Mouse (Mus musculus) heart, embryonic 16.5 days (tissue): ENCODE data around the gene Gipc1. TPM values are rescaled to one million over a fixed set of nuclear protein-coding genes. Genes with fewer than 3 reads are reported as not detected.

Experiments used
- ATAC-seq: fragments of 200-750 bp; cut with Nextera tagmentation; replicated peaks from 2 replicates; pipeline ENCODE4 v1.8.0; 2017; ENCODE audit warnings: moderate number of reproducible peaks; ENCODE audit not compliant: insufficient read depth, low FRiP score; ENCODE audit errors: extremely low read depth
- H3K27ac ChIP-seq: fragments of 300-500 bp; sonication (generic); 2 replicates; pipeline ENCODE4 v1.5.1; 2014; ENCODE audit warnings: mild to moderate bottlenecking, low read length, control low read depth, moderate library complexity
- H3K27me3 ChIP-seq: fragments of 300-500 bp; sonication (generic); 2 replicates; pipeline ENCODE4 v1.6.1; 2014; ENCODE audit warnings: low read length, mixed read lengths; ENCODE audit not compliant: control insufficient read depth, insufficient read depth
- H3K36me3 ChIP-seq: fragments of 300-500 bp; sonication (generic); 2 replicates; pipeline ENCODE4 v1.6.1; 2014; ENCODE audit not compliant: control insufficient read depth, insufficient read depth
- H3K4me1 ChIP-seq: fragments of 300-500 bp; sonication (generic); 2 replicates; pipeline ENCODE4 v1.6.1; 2014; ENCODE audit warnings: low read length, mixed read lengths; ENCODE audit not compliant: control insufficient read depth, insufficient read depth
- H3K4me2 ChIP-seq: fragments of 300-500 bp; sonication (generic); 2 replicates; pipeline ENCODE4 v1.6.1; 2014; ENCODE audit warnings: low read depth, mild to moderate bottlenecking, control low read depth, low read length
- H3K4me3 ChIP-seq: fragments of 300-500 bp; sonication (generic); 2 replicates; pipeline ENCODE4 v1.5.1; 2014; ENCODE audit warnings: mild to moderate bottlenecking, control low read depth, low read length
- H3K9ac ChIP-seq: fragments of 300-500 bp; sonication (generic); 2 replicates; pipeline ENCODE4 v1.6.1; 2014; ENCODE audit warnings: low read length, control low read depth
- H3K9me3 ChIP-seq: fragments of 300-500 bp; sonication (generic); replicated peaks from 2 replicates; pipeline ENCODE4 v1.6.1; 2016; ENCODE audit warnings: low read length; ENCODE audit not compliant: control insufficient read depth
- WGBS: fragments of 180-500 bp; shearing (Covaris S2); extraction: QIAGEN DNeasy Blood & Tissue Kit; methylation state at CpG from one replicate; pipeline ENCODE4 v1.1.7; 2014; 5-methylcytosine and 5-hydroxymethylcytosine counted together
- polyA plus RNA-seq: library from polyadenylated mRNA; unstranded; fragments of >200 nt; fragmentation: Nextera tagmentation; extraction: Ambion mirVana; gene quantifications from 2 replicates; pipeline ENCODE4 v1.2.1, GENCODE M21; 2015

Gipc1 gene
- polyA plus RNA-seq, 1 experiment from 2014 or later = 135 TPM

GRCm38 (mm10) chr8:83699566-83699965 is 47.1 kb downstream of the Gipc1 start:
- WGBS = 36% methylated on average over 9 of the region's 9 CpGs

GRCm38 (mm10) chr8:83700423-83701085 is 48.1 kb downstream of the Gipc1 start:
- Histone ChIP-seq H3K27ac (peak overlapping the region; percentile 49), H3K4me1 (peaks cover 30% of the 10 kb centered on the region)
- 56% methylated on average over 9 of the region's 9 CpGs for WGBS

More at GRCm38 (mm10) chr8:83699566-83699965, 47.1 kb downstream of the Gipc1 start:
- peak overlapping the region; percentile 90 for H3K4me3 ChIP-seq
- peak overlapping the region; percentile 87 for H3K27ac ChIP-seq
- H3K9ac ChIP-seq = peak overlapping the region; percentile 98
- no peak for ATAC-seq
- peak overlapping the region; percentile 95 for H3K4me2 ChIP-seq
- no peaks in the 10 kb centered on the region for H3K9me3 ChIP-seq
- H3K4me1 ChIP-seq = peaks cover 30% of the 10 kb centered on the region
- H3K36me3 ChIP-seq = no peaks in the 10 kb centered on the region
- no peaks in the 10 kb centered on the region for H3K27me3 ChIP-seq

GRCm38 (mm10) chr8:83703426-83703825 is 50.9 kb downstream of the Gipc1 start:
- Histone ChIP-seq H3K27me3 (no peaks in the 10 kb centered on the region), H3K4me2 (no peak overlapping the region), H3K36me3 (no peaks in the 10 kb centered on the region), H3K27ac (no peak overlapping the region), H3K4me1 (peaks cover 12% of the 10 kb centered on the region), H3K9me3 (no peaks in the 10 kb centered on the region), H3K9ac (no peak overlapping the region), H3K4me3 (no peak overlapping the region)
- 82% methylated on average over 4 of the region's 4 CpGs for WGBS
- no peak for ATAC-seq

More at GRCm38 (mm10) chr8:83700423-83701085, 48.1 kb downstream of the Gipc1 start:
- H3K36me3 ChIP-seq = no peaks in the 10 kb centered on the region
- no peak overlapping the region for H3K4me2 ChIP-seq
- H3K9me3 ChIP-seq = no peaks in the 10 kb centered on the region
- H3K4me3 ChIP-seq = no peak overlapping the region
- no peak for ATAC-seq
- no peak overlapping the region for H3K9ac ChIP-seq
- H3K27me3 ChIP-seq = no peaks in the 10 kb centered on the region

GRCm38 (mm10) chr8:83706411-83706810 is 53.9 kb downstream of the Gipc1 start:
- H3K9ac ChIP-seq = no peak overlapping the region
- WGBS = 66% methylated on average over 5 of the region's 5 CpGs
- H3K4me3 ChIP-seq = no peak overlapping the region
- no peaks in the 10 kb centered on the region for H3K36me3 ChIP-seq
- H3K4me2 ChIP-seq = no peak overlapping the region
- no peaks in the 10 kb centered on the region for H3K27me3 ChIP-seq
- no peak for ATAC-seq
- H3K27ac ChIP-seq = no peak overlapping the region
- H3K9me3 ChIP-seq = no peaks in the 10 kb centered on the region
- H3K4me1 ChIP-seq = no peaks in the 10 kb centered on the region

- no peak overlapping the region for H3K27ac ChIP-seq
- H3K27me3 ChIP-seq = no peaks in the 10 kb centered on the region
- H3K36me3 ChIP-seq = no peaks in the 10 kb centered on the region
- no peak overlapping the region for H3K4me2 ChIP-seq
- ATAC-seq = no peak
- no peak overlapping the region for H3K9ac ChIP-seq
- 72% methylated on average over 8 of the region's 8 CpGs for WGBS
- no peak overlapping the region for H3K4me3 ChIP-seq
- H3K4me1 ChIP-seq = no peaks in the 10 kb centered on the region
- H3K9me3 ChIP-seq = no peaks in the 10 kb centered on the region
Measured at GRCm38 (mm10) chr8:83707554-83707953, 55.1 kb downstream of the Gipc1 start.

Other genes starting within 250 kb of the Gipc1 start
- 66.8 and 67.6 TPM in 2 replicates for gene Scoc, start 194.3 kb upstream of the Gipc1 start, polyA plus RNA-seq
- not detected in 2 replicates for gene Olfr370, start 116.9 kb upstream of the Gipc1 start, polyA plus RNA-seq
- gene Ndufb7, start 86.0 kb upstream of the Gipc1 start, polyA plus RNA-seq = 612 and 678 TPM in 2 replicates
- 372 and 402 TPM in 2 replicates for gene Tecr, start 44.7 kb upstream of the Gipc1 start, polyA plus RNA-seq
- 47.8 and 49.3 TPM in 2 replicates for gene Dnajb1, start 44.5 kb upstream of the Gipc1 start, polyA plus RNA-seq
- gene Ptger1, start 14.0 kb downstream of the Gipc1 start, polyA plus RNA-seq = 0.43 and 0.69 TPM in 2 replicates
- gene Pkn1, start 46.5 kb downstream of the Gipc1 start, polyA plus RNA-seq = 17.5 and 20.2 TPM in 2 replicates
- gene Ddx39, start 62.5 kb downstream of the Gipc1 start, polyA plus RNA-seq = 141 and 147 TPM in 2 replicates
- 39.5 and 41.9 TPM in 2 replicates for gene Adgre5, start 88.6 kb downstream of the Gipc1 start, polyA plus RNA-seq
- gene Adgrl1, start 247.4 kb downstream of the Gipc1 start, polyA plus RNA-seq = 8.3 and 8.7 TPM in 2 replicates